Mouse (Mus musculus): ENCODE results near the gene Tmppe.

DNA sequence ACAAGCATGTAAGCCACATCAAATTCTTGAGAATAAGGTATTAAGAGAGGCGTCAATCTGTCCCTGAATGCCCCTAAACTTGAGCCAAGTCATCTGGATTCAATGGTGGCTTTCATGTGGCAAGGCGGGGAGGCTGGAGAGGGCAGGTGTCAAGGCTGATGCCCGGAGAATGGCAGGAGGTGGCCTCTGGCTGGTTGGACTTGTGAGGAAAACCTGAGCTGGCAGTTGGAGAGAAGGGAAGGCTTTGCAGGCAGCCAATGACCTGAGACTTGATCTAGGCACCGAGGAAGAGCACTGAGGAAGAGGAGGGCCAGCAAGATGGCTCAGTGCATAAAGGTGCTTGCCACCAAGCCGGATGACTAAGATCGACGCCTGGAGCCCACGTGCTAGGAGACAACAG lies 12.6 kb upstream of the Tmppe start:
- TF ChIP-seq CTCF (IDR thresholded peaks at IDR 0.05; ENCODE audit: borderline replicate concordance, insufficient read depth, low read length) = no peak
- TF ChIP-seq POLR2A (IDR thresholded peaks at IDR 0.05; ENCODE audit: low read depth, low read length) = no peak
